Mouse (Mus musculus) MEL (cell line): ENCODE data around the gene Slain1.

ENCODE experiments used
- EP300 ChIP-seq, 2 experiments: IDR thresholded peaks; 2 replicates each; pipeline ENCODE4 v1.6.1; 2011; ENCODE audit warnings: improper control_type of control experiment in 2 of 2, low read length in 2 of 2, low read depth in 1 of 2, mild to moderate bottlenecking in 1 of 2
- GATA1 ChIP-seq: IDR thresholded peaks from 2 replicates; pipeline ENCODE4 v1.6.1; 2011; ENCODE audit warnings: low read depth, low read length, improper control_type of control experiment
- MXI1 ChIP-seq: IDR thresholded peaks from 2 replicates; pipeline ENCODE4 v1.6.1; 2011; ENCODE audit warnings: mild to moderate bottlenecking, low read depth, low read length, improper control_type of control experiment
- MYC ChIP-seq: IDR thresholded peaks from 2 replicates; pipeline ENCODE4 v1.6.1; 2011; ENCODE audit warnings: low read depth, mild to moderate bottlenecking, low read length, improper control_type of control experiment, moderate library complexity
- TCF12 ChIP-seq: IDR thresholded peaks from 2 replicates; pipeline ENCODE4 v1.6.1; 2014; ENCODE audit warnings: low read depth, mild to moderate bottlenecking, inconsistent platforms, low read length, improper control_type of control experiment, moderate library complexity
- USF1 ChIP-seq: IDR thresholded peaks from 2 replicates; pipeline ENCODE4 v1.6.1; 2014; ENCODE audit warnings: low read depth, mild to moderate bottlenecking, inconsistent platforms, low read length, improper control_type of control experiment, moderate library complexity

DNA sequence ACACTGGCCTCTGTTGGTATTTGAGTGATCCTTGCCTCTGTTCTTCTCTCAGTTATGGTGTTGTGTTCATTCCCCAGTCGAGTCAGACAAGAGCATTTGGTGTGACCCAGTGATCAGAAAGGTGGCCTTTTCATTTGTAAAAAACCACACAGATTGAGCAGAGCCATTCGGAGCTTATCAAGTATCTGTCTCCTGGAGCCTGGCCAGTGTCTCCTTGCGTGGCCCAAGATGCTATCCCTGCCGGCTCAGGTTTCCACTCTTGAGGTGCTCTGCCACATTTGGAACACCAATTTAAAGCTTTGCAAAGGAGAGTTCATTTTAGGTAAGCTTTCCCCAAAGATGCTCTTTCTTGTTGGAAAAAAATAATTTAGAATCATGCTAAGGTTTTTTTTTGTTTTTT is 14.4 kb downstream of the Slain1 start:
- TF ChIP-seq MXI1 (no peak), MYC (no peak), GATA1 (no peak), EP300 (IDR thresholded peaks at IDR 0.05; ENCODE audit: low read depth in 1 of 2, low read length in 2 of 2) (no peak), USF1 (no peak), TCF12 (no peak)
